Mouse (Mus musculus) T-cell, adult 2 months (primary cell): ENCODE data around the gene Cul7.
A peak's percentile ranks its signal among the peaks of the same experiment; 100 is the strongest.

Source experiments
- DNase-seq: peaks from one replicate; pipeline ENCODE4 v3.0.0; 2022; ENCODE audit warnings: low spot score

The Cul7 gene

DNA sequence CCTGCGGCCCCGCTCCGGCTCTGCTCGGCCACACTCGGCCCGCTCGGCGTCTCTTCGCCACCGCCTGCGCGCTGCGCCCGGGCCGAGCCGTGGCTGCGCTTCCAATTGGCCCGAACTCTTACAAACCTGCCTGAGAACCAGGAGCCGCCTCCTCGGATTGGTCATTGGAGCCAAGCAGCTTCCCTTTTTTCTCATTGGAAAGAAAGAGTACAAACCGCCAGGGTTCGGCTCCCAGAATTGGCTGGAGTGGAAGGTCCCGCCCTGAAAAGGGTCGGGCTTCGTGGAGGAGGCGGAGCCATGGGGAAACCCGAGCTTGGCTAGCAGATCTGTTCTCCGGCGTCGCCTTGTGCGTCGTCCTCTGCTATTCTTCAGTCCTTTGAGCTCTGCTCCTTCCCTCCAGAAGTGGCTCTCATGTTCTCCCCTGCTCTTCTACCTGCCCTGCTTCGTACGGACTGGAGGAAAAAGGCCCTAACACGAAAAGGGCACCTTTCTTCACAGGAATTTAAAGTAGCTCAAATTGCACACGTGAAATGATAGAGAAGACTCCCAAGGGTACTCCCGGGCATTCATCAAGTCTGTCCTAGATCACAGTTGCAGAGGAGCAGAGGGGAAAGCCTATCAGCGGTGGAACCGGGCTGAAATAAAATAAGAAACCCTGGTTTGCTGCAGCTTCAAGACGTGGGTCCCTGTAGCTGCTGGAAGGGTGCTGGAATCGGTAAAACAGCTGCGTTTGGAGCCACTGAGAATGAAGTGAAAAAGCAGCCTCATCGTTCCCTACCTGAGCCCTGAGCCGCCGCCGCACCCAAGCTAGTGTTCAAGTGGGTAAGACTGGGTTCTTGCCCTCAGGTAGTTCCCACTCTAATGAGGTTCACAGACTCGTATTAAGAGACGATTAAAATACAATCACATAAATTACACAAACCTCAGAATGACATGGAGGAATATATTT is 55.0 kb downstream of the Cul7 start, which contains the start of gene Ppp2r5d:
Ppp2r5d (minus strand) TSS at position 225 of the 949 bp plus-strand sequence.
- DNase-seq = peak; percentile 97

- DNase-seq = no peak
These were observed 56.4 kb downstream of the Cul7 start for GRCm38 (mm10) chr17:46706375-46707089.

GRCm38 (mm10) chr17:46710959-46711597 is 60.9 kb downstream of the Cul7 start, which contains the start of gene Pex6:
Pex6 (plus strand) TSS chr17:46711463.
- DNase-seq = peak; percentile 91

DNA sequence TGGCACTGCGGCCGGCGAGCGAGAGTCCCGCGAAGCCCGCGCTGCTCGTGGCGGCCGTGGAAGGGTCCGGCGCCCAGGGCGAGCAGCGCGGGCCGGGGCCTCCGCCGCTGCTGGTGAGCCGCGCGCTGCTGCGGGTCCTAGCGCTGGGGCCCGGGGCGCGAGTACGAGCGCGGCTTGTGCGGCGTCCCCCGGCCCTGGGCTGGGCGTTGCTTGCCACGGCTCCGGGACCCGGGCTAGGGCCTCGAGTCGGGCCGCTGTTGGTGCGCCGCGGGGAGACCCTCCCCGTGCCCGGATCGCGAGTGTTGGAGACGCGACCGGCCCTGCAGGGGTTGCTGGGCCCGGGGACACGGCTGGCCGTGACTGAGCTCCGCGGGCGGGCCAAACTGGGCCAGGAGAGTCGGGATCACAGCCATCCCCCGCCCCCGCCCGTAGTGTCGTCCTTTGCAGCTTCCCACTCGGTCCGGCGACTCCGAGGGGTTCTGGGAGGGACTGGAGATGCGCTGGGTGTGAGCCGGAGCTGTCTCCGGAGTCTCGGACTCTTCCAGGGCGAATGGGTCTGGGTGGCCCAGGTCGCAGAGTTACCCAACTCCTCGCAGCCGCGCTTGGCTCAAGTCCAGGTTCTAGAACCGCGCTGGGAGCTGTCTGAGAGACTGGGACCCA is 61.6 kb downstream of the Cul7 start:
- no peak for DNase-seq

DNA sequence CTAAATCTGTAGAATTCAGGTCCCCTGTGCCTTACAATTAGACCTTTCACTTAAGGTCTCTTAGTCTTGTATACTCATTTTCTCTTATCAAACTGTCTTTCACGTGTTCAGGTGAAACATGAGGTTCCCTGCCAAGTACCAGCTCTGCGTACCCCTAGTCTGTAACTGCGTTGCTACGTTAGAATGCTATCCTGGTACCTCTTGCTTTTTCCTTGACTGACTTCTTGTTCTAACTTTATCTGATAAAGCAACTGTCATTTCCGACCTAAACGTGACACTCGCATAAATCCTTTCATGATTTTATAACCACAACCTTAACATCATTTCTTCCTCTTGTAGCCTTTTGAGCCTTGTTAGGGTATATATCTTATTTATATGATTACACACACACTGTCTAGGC is 62.3 kb downstream of the Cul7 start:
- no peak for DNase-seq

DNA sequence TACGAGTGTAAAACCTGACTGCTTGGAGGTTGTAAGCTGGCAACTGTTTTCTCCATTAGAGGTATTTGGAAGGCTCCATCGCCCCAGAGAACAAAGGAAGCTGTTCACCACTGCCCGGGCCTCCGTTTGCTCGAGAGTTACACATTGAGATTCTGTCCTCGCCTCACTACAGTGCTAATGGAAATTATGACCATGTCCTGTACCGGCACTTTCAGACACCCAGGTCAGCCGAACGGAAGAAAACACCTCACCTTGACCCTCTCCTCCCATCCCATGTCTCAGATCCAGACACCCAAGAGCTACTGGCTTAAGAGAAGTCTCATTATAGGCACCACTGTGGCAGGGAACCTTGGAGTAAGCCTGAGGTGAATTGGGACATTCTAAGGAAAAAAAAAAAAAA is 63.7 kb downstream of the Cul7 start:
- DNase-seq = no peak
